Mouse (Mus musculus) right cerebral cortex, postnatal 4 days (tissue): ENCODE measurements at regions not wholly inside any gene's neighbourhood (a gene's known extent, or its start where the extent isn't known, plus 50 kb on each side); places are given as distances from the start of the nearest gene placed in this dataset.

Source experiments
- DNase-seq: peaks from one replicate; pipeline ENCODE4 v3.0.0-alpha.2; 2022

- no peak for DNase-seq
These were observed 51.1 kb upstream of the Klf9 start for GRCm38 (mm10) chr19:23089761-23090514.
